Mouse (Mus musculus): ENCODE data around the gene Tnfrsf1b. TPM values are rescaled to one million over a fixed set of nuclear protein-coding genes. Genes with fewer than 3 reads are reported as not detected.
"Not testable (repeated sequence)": the region's sequence is repeated elsewhere in the genome, so short reads cannot be mapped to it uniquely, and the experiment has no call there.

The Tnfrsf1b gene
- polyA plus RNA-seq, 1 experiment from 2014 or later, result 0.12 TPM

- in situ Hi-C loops (cut with MboI; ENCODE audit: low pct_unique_long_range_greater_than_20kb), result no loop called here
- no peaks in the 10 kb centered on the region for H3K27me3 ChIP-seq
- ChIA-PET CTCF (interaction anchor here (0.9 to 1.6 kb wide), 6 partner anchors 10 to 91 kb away, joined by 3 to 7 read pairs (median 4); no protein-coding TSS in a partner anchor), POLR2A (interaction anchor here (0.6 to 0.8 kb wide), 2 partner anchors 10 to 53 kb away, joined by 3 read pairs; no protein-coding TSS in a partner anchor)
- ATAC-seq (peak; percentile 81), DNase-seq (ENCODE audit: low read depth, low spot score) (peak; percentile 48)
- peak; percentile 99 for TF ChIP-seq CTCF (IDR thresholded peaks at IDR 0.05)
These were observed 52.0 kb downstream of the Tnfrsf1b start, which contains the start of gene Vps13d for GRCm38 (mm10) chr4:145194559-145195162. Vps13d (minus strand) TSS chr4:145195005.

GRCm38 (mm10) chr4:145193991-145194511, 52.6 kb downstream of the Tnfrsf1b start:
- no peak for TF ChIP-seq CTCF (IDR thresholded peaks at IDR 0.05)
- no peaks in the 10 kb centered on the region for H3K27me3 ChIP-seq
- POLR2A ChIA-PET, result interaction anchor here (0.8 kb wide), 1 partner anchor 10 kb away, joined by 3 read pairs; no protein-coding TSS in a partner anchor
- in situ Hi-C loops (cut with MboI; ENCODE audit: low pct_unique_long_range_greater_than_20kb), result no loop called here
- no peak for DNase-seq (ENCODE audit: low read depth, low spot score)
- peak; percentile 60 for ATAC-seq
- CTCF ChIA-PET, result interaction anchor here (1.0 to 2.0 kb wide), 4 partner anchors 11 to 92 kb away, joined by 5 to 12 read pairs (median 6); no protein-coding TSS in a partner anchor

DNA sequence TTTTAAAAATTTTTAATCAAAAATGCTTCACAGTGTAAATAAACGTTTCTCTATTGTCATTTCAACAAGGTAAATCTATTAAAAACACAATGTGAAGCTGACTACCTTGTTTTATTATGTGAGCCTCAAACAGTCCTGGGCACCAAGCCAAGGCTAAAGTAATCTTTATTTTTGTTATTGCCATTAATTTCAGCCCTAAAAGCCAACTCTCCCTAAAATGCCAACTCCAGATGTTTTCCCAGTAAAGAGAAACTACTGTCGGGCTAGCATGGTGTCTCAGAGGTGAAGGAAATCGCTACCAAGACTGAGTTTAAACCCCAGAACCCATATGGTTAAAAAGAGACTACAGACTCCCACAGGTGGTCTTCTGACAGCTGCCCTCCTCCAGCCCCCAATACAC, 53.3 kb downstream of the Tnfrsf1b start:
- in situ Hi-C loops (cut with MboI; ENCODE audit: low pct_unique_long_range_greater_than_20kb), result no loop called here
- ChIA-PET CTCF (interaction anchor here (1.2 to 2.0 kb wide), 4 partner anchors 21 to 102 kb away, joined by 4 to 12 read pairs (median 6); no protein-coding TSS in a partner anchor), POLR2A (interaction anchor here (0.6 kb wide), 1 partner anchor 25 kb away, joined by 3 read pairs; no protein-coding TSS in a partner anchor)
- DNase-seq (ENCODE audit: low read depth, low spot score) (no peak), ATAC-seq (no peak)
- TF ChIP-seq CTCF (IDR thresholded peaks at IDR 0.05), result no peak
- H3K27me3 ChIP-seq, result no peaks in the 10 kb centered on the region

DNA sequence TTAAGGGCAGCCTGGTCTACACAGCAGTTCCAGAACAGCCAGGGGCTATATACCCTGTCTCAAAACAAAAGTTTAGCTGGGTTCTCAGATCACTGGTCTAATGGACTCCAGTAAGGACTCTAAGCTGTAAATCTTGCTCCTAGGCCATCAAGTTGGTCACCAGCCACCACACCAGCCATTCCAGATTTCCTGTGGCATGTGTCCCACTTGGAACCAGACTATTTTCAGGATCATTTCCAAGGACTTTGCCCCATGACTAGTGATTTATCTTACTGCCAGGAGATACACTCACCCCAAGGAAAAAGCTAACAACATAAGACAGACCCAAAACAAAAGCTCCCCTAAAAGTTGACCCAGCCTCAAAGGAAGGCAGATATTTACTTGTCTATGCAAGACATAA, 54.0 kb downstream of the Tnfrsf1b start:
- ChIA-PET POLR2A (interaction anchor here (0.6 kb wide), 1 partner anchor 24 kb away, joined by 3 read pairs; no protein-coding TSS in a partner anchor), CTCF (interaction anchor here (1.2 to 2.0 kb wide), 4 partner anchors 22 to 103 kb away, joined by 3 to 12 read pairs (median 4); no protein-coding TSS in a partner anchor)
- TF ChIP-seq CTCF (IDR thresholded peaks at IDR 0.05), result no peak
- DNase-seq (ENCODE audit: low read depth, low spot score) (no peak), ATAC-seq (no peak)
- no peaks in the 10 kb centered on the region for H3K27me3 ChIP-seq
- in situ Hi-C loops (cut with MboI; ENCODE audit: low pct_unique_long_range_greater_than_20kb), result no loop called here

GRCm38 (mm10) chr4:145188561-145188960, 58.1 kb downstream of the Tnfrsf1b start:
- ChIA-PET POLR2A (no interaction called here), CTCF (no interaction called here)
- no peak for TF ChIP-seq CTCF (IDR thresholded peaks at IDR 0.05)
- no peaks in the 10 kb centered on the region for H3K27me3 ChIP-seq
- DNase-seq (ENCODE audit: low read depth, low spot score) (no peak), ATAC-seq (no peak)
- in situ Hi-C loops (cut with MboI; ENCODE audit: low pct_unique_long_range_greater_than_20kb), result no loop called here

DNA sequence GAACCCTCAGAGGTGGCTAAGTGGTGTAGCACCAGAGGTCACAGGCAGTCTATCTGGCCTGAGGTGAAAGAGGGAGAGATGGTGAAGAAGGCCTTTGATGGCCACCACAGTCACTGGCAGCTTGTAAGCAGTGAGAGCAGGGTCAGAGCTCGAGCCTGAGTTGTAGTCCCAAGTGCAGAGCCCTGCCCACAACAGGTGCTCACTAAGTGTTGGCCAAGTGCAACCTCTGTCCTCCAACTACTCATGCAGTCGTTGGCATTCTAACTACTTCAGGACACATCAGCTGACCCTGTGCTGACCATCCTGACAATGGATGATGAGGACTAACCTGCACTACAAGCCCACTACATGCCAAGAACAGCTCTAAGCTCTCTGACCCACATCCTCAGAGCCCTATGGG, 59.1 kb downstream of the Tnfrsf1b start:
- H3K27me3 ChIP-seq, result no peaks in the 10 kb centered on the region
- ChIA-PET POLR2A (no interaction called here), CTCF (no interaction called here)
- DNase-seq (ENCODE audit: low read depth, low spot score) (no peak), ATAC-seq (no peak)
- TF ChIP-seq CTCF (IDR thresholded peaks at IDR 0.05), result no peak
- in situ Hi-C loops (cut with MboI; ENCODE audit: low pct_unique_long_range_greater_than_20kb), result no loop called here

DNA sequence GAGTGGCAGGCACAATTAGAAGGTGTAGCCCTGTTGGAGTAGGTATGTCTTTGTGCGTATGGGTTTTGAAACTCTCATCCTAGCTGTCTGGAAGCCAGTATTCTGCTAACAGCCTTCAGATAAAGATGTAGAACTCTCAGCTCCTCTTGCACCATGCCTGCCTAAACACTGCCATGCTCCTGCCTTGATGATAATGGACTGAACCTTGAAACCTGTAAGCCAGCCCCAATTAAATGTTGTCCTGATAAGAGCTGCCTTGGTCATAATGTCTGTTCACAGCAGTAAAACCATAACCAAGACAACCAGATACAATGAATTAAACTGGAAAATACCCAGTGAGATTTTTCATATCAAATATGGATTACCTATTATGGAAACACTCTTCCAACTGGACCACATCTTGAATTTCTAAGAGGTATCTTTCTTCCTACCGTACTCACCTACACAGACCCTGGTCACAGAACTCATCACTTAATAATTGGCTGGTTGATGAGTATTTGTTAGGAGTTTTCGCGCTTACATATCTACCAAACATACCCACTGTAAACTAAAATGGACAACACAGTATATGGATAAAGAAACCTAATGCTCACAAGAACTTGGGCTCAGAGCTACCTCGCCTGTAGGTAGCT, 67.6 kb downstream of the Tnfrsf1b start:
- CTCF ChIA-PET, result interaction anchor here (1.1 kb wide), 1 partner anchor 18 kb away, joined by 3 read pairs; no protein-coding TSS in a partner anchor
- H3K27me3 ChIP-seq, result no peaks in the 10 kb centered on the region
- in situ Hi-C loops (cut with MboI; ENCODE audit: low pct_unique_long_range_greater_than_20kb), result no loop called here
- POLR2A ChIA-PET, result no interaction called here
- TF ChIP-seq CTCF (IDR thresholded peaks at IDR 0.05), result no peak
- DNase-seq (ENCODE audit: low read depth, low spot score) (no peak), ATAC-seq (no peak)

DNA sequence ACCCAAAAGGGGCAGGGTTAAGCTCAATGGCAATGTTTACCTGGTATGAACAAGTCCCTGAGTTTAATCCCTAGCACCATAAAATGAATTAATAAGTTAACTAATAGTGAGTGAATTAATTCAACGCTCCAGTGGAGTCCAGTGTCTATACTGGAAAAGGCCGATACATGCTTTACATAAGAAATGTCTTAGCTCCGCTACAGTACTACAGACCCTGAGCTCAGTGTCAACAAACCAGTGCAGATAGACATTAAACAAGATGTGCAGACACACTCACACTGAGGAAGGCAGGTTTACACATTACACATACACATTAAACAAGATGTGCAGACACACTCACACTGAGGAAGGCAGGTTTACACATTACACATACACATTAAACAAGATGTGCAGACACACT, 81.1 kb downstream of the Tnfrsf1b start:
- ATAC-seq; H3K27me3 ChIP-seq; in situ Hi-C loops (cut with MboI; ENCODE audit: low pct_unique_long_range_greater_than_20kb); DNase-seq (ENCODE audit: low read depth, low spot score); POLR2A ChIA-PET: not testable (repeated sequence)
- CTCF ChIA-PET, result interaction anchor here (1.0 kb wide), 1 partner anchor 8 kb away, joined by 3 read pairs; no protein-coding TSS in a partner anchor

GRCm38 (mm10) chr4:145164111-145164510, 82.6 kb downstream of the Tnfrsf1b start:
- in situ Hi-C loops (cut with MboI; ENCODE audit: low pct_unique_long_range_greater_than_20kb), result no loop called here
- DNase-seq (ENCODE audit: low read depth, low spot score) (no peak), ATAC-seq (no peak)
- H3K27me3 ChIP-seq, result no peaks in the 10 kb centered on the region
- TF ChIP-seq CTCF (IDR thresholded peaks at IDR 0.05), result no peak
- CTCF ChIA-PET, result no interaction called here
- POLR2A ChIA-PET, result no interaction called here

Other genes starting within 250 kb of the Tnfrsf1b start
- gene Vps13d, start 51.9 kb downstream of the Tnfrsf1b start, polyA plus RNA-seq (2021), result 36.6 TPM
- gene Tnfrsf8, start 68.3 kb upstream of the Tnfrsf1b start, polyA plus RNA-seq (2021), result 0.03 TPM